Mouse (Mus musculus) cortical plate, adult 2 months (tissue): ENCODE measurements around the gene Atp5b.
"Not testable (repeated sequence)": the region's sequence is repeated elsewhere in the genome, so short reads cannot be mapped to it uniquely, and the experiment has no call there.

Source experiments
- CTCF ChIP-seq: fragments of 200-500 bp; IDR thresholded peaks from 2 replicates; pipeline ENCODE4 v1.5.1; 2011; ENCODE audit warnings: mild to moderate bottlenecking, control low read depth, low read length; ENCODE audit not compliant: insufficient read depth; ENCODE audit errors: extremely low read depth
- POLR2A ChIP-seq: fragments of 200-500 bp; IDR thresholded peaks from 2 replicates; pipeline ENCODE4 v1.6.1; 2011; ENCODE audit warnings: mild to moderate bottlenecking, low read length, control low read depth; ENCODE audit not compliant: insufficient read depth; ENCODE audit errors: extremely low read depth

- not testable (repeated sequence) for TF ChIP-seq CTCF, POLR2A
Observed at GRCm38 (mm10) chr10:128078269-128078668, 4.8 kb upstream of the Atp5b start.
